Mouse (Mus musculus) megakaryocyte, embryonic 14.5 days (primary cell): ENCODE measurements around the gene Lat. TPM values are rescaled to one million over a fixed set of nuclear protein-coding genes. Genes with fewer than 3 reads are reported as not detected.
A peak's percentile ranks its signal among the peaks of the same experiment; 100 is the strongest.
"Not testable (repeated sequence)": the region's sequence is repeated elsewhere in the genome, so short reads cannot be mapped to it uniquely, and the experiment has no call there.

Experiments used
- H3K27me3 ChIP-seq: replicated peaks from 2 replicates; pipeline ENCODE3; 2012; ENCODE audit warnings: inconsistent platforms
- H3K36me3 ChIP-seq: replicated peaks from 2 replicates; pipeline ENCODE3; 2012; ENCODE audit warnings: low read length, inconsistent platforms, mixed read lengths
- H3K4me1 ChIP-seq: 2 replicates; pipeline ENCODE4 v1.6.1; 2012; ENCODE audit warnings: inconsistent platforms
- H3K4me3 ChIP-seq: replicated peaks from 2 replicates; pipeline ENCODE3; 2012; ENCODE audit warnings: moderate library complexity, mild to moderate bottlenecking, inconsistent platforms
- H3K9me3 ChIP-seq: 2 replicates; pipeline ENCODE4 v1.6.1; 2012; ENCODE audit warnings: inconsistent platforms
- FLI1 ChIP-seq: IDR thresholded peaks from 2 replicates; pipeline ENCODE4 v1.6.1; 2012; ENCODE audit warnings: low read length, inconsistent platforms, mixed read lengths
- GATA1 ChIP-seq: IDR thresholded peaks from 3 replicates; pipeline ENCODE4 v1.6.1; 2012; ENCODE audit warnings: mixed read lengths, low read length, inconsistent platforms, borderline replicate concordance
- polyA plus RNA-seq: library from polyadenylated mRNA; stranded (reverse); fragments of >175 nt; gene quantifications from 2 replicates; pipeline ENCODE4 v1.2.3, GENCODE M21; 2012; ENCODE audit warnings: low replicate concordance; ENCODE audit not compliant: insufficient read depth

Lat gene
- polyA plus RNA-seq, 1 experiment: 927 TPM

- TF ChIP-seq FLI1 (no peak), GATA1 (no peak)
Observed at GRCm38 (mm10) chr7:126397221-126397620, 27.9 kb upstream of the Lat start.

GRCm38 (mm10) chr7:126396298-126397119, 27.1 kb upstream of the Lat start, which contains the start of gene Nfatc2ip:
Gene Nfatc2ip, minus strand, starts transcription at chr7:126396737.
- no peaks in the 10 kb centered on the region for H3K27me3 ChIP-seq
- H3K4me1 ChIP-seq: peaks cover 56% of the 10 kb centered on the region
- TF ChIP-seq GATA1 (no peak), FLI1 (no peak)
- H3K4me3 ChIP-seq: peak within 1 kb of the TSS; percentile 98
- H3K36me3 ChIP-seq: peaks cover 22% of the 10 kb centered on the region
- no peaks in the 10 kb centered on the region for H3K9me3 ChIP-seq

More at GRCm38 (mm10) chr7:126397221-126397620, 27.9 kb upstream of the Lat start:
- Histone ChIP-seq H3K27me3 (no peaks in the 10 kb centered on the region), H3K4me1 (peaks cover 58% of the 10 kb centered on the region), H3K9me3 (no peaks in the 10 kb centered on the region), H3K4me3 (peak overlapping the region; percentile 98), H3K36me3 (peaks cover 15% of the 10 kb centered on the region)

GRCm38 (mm10) chr7:126392086-126392884, 22.9 kb upstream of the Lat start:
- peaks cover 68% of the 10 kb centered on the region for H3K4me1 ChIP-seq
- peaks cover 12% of the 10 kb centered on the region for H3K9me3 ChIP-seq
- not testable (repeated sequence) for H3K27me3 ChIP-seq, H3K4me3 ChIP-seq
- peaks cover 62% of the 10 kb centered on the region for H3K36me3 ChIP-seq

- Histone ChIP-seq H3K36me3 (peaks cover 85% of the 10 kb centered on the region), H3K9me3 (peaks cover 12% of the 10 kb centered on the region), H3K4me3 (no peak overlapping the region), H3K27me3 (no peaks in the 10 kb centered on the region), H3K4me1 (peaks cover 39% of the 10 kb centered on the region)
- no peak for TF ChIP-seq FLI1
- TF ChIP-seq GATA1: no peak
Observed at GRCm38 (mm10) chr7:126388185-126388584, 18.8 kb upstream of the Lat start.

GRCm38 (mm10) chr7:126383565-126383964, 14.2 kb upstream of the Lat start:
- no peak overlapping the region for H3K4me3 ChIP-seq

GRCm38 (mm10) chr7:126377278-126378158, 8.1 kb upstream of the Lat start, which contains the start of gene Spns1:
Gene Spns1, minus strand, starts transcription at chr7:126377450.
- Histone ChIP-seq H3K9me3 (no peaks in the 10 kb centered on the region), H3K36me3 (peaks cover 49% of the 10 kb centered on the region), H3K27me3 (peaks cover 2% of the 10 kb centered on the region), H3K4me3 (peak within 1 kb of the TSS; percentile 100), H3K4me1 (peaks cover 55% of the 10 kb centered on the region)
- TF ChIP-seq GATA1 (no peak), FLI1 (no peak)

More at GRCm38 (mm10) chr7:126383565-126383964, 14.2 kb upstream of the Lat start:
- no peaks in the 10 kb centered on the region for H3K9me3 ChIP-seq
- no peak for TF ChIP-seq GATA1
- H3K4me1 ChIP-seq: peaks cover 11% of the 10 kb centered on the region
- H3K36me3 ChIP-seq: peaks cover 59% of the 10 kb centered on the region
- H3K27me3 ChIP-seq: peaks cover 2% of the 10 kb centered on the region

GRCm38 (mm10) chr7:126376903-126377277, 7.5 kb upstream of the Lat start:
- no peaks in the 10 kb centered on the region for H3K9me3 ChIP-seq
- peaks cover 2% of the 10 kb centered on the region for H3K27me3 ChIP-seq
- TF ChIP-seq GATA1 (no peak), FLI1 (no peak)
- H3K4me1 ChIP-seq: peaks cover 57% of the 10 kb centered on the region
- H3K36me3 ChIP-seq: peaks cover 49% of the 10 kb centered on the region
- peak overlapping the region; percentile 100 for H3K4me3 ChIP-seq

- Histone ChIP-seq H3K27me3 (peaks cover 2% of the 10 kb centered on the region), H3K36me3 (peaks cover 64% of the 10 kb centered on the region), H3K9me3 (no peaks in the 10 kb centered on the region), H3K4me3 (peak overlapping the region; percentile 100), H3K4me1 (peaks cover 75% of the 10 kb centered on the region)
- TF ChIP-seq GATA1 (no peak), FLI1 (no peak)
Observed at GRCm38 (mm10) chr7:126375012-126375411, 5.6 kb upstream of the Lat start.

GRCm38 (mm10) chr7:126374526-126374925, 5.2 kb upstream of the Lat start:
- Histone ChIP-seq H3K36me3 (peaks cover 69% of the 10 kb centered on the region), H3K4me3 (peak overlapping the region; percentile 100), H3K9me3 (no peaks in the 10 kb centered on the region), H3K27me3 (no peaks in the 10 kb centered on the region), H3K4me1 (peaks cover 80% of the 10 kb centered on the region)
- no peak for TF ChIP-seq GATA1
- TF ChIP-seq FLI1: no peak
